Mouse (Mus musculus) kidney, adult 8-10 months (tissue): ENCODE measurements around the gene Scai.
A peak's percentile ranks its signal among the peaks of the same experiment; 100 is the strongest.

Experiments
- DNase-seq, 2 experiments: peaks; one replicate each; pipeline ENCODE4 v3.0.0; 2022

Scai gene

GRCm38 (mm10) chr2:39190561-39191056 lies at the start of gene Scai:
TSS of gene Scai (minus strand) at chr2:39190734.
- peak; percentile 99 for DNase-seq

DNA sequence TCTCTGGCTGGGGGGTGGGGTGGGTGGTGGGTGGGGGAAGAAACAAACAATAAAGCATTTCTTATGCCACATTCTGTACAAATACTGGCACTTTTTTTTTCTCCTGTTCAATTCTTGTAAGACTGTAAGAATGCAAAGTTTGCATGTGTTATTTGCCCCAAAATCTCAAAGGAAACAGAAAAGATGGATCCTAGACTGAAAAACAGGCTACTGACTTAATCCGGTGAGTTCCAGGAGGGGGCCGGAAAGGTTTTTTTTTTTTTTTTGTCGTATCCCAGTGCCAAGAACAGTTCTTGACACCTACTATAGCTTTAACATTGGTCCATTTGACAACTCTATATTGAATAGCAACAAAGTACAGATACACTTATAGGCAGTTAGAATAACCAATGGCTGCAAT lies 36.2 kb upstream of the Scai start:
- DNase-seq, result no peak

GRCm38 (mm10) chr2:39226019-39226640 lies 35.6 kb upstream of the Scai start, which contains the start of gene Ppp6c:
TSS of gene Ppp6c (minus strand) at chr2:39226451.
- DNase-seq, result peak; percentile 96 to 98

DNA sequence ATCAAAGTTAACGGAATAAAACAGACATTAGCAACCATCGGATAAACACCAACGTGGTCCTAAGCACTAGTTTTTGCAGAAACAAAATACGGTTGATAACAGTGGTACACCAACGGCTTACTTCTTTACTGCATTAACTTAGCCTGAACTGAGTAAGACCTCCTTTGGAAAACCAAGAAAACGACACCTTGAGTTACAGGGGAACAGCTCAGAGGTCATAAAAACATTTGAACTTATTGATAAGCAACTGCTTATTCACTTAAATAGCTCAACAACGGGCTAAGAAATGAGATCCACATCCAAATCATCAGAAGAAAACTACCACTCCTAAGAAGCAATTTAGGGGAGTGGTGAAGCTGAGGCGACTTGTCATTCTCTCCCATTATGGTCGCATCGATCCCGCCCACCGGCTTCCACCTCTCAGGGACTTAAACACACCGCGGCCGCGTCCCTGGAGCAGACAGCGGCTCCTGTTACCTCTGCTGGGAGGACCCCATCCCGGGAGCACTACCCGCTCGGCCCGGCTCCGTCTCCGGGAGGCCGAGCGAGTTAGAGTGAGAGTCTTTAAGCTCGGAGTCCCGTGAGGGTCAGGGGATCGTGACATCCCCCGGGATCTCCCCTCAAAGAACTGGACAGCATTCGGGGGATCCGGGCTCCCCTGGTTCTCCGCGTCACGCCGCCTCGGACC lies 34.9 kb upstream of the Scai start:
- DNase-seq, result peak in 1 of 2 experiments; percentile 20

DNA sequence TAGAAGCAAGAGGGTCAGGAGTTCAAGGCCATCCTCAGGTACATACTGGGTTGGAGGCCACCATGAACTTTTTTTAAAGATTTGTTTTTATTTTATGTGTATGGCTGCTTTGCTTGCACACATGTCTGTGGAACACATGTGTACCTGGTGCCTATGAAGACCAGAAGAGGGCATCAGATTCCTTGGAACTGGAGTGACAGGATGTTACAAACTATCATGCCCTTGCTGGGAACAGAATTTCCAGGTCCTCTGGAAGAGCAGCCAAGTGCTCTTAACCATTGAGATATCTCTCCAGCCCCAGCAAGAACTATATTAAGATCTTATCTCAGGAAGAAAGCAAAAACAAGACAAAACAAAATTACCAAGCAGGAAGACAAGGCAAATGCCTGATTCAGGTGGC lies 34.1 kb upstream of the Scai start:
- DNase-seq, result no peak

GRCm38 (mm10) chr2:39220010-39220409 lies 29.5 kb upstream of the Scai start:
- DNase-seq, result no peak

DNA sequence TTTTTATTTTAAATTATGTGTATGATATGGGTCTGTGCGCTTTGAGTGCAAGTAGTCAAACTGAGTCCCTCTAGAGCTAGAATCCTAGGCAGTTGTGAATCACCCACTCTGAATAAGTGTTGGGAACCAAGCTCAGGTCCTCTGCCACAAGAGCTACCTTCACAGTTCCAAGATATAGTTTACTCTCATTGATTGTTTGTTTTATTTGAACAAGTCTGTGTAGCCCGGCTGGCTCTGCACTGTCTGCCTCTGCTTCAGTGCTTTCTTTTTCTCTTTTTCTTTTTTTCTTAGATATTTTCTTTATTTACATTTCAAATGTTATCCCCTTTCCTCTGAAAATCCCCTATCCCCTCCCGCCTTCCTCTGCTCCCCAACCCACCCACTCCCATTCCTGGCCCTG lies 28.5 kb upstream of the Scai start:
- no peak for DNase-seq

- DNase-seq, result no peak
These were observed 26.6 kb upstream of the Scai start for GRCm38 (mm10) chr2:39217150-39217549.

DNA sequence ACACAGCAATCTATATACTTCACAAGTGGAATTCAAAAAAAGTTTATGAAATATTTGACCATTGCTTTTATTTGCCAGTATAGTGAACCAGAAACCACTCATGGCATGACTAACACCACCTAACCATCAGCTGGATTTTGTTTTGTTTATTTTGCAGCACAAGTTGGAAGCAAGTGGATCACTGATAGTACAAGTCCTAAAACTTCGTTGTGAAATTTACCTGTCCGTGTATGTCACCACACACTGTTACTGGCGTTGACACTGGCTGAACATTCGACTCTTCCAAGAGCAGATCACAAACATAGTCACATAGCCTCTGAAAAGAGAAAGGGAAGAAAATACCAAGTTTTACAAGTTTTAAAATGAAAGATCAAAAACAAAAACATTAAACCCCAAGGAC lies 20.2 kb upstream of the Scai start:
- DNase-seq, result no peak

GRCm38 (mm10) chr2:39203359-39203758 lies 12.8 kb upstream of the Scai start:
- no peak for DNase-seq

- no peak for DNase-seq
These were observed 4.3 kb upstream of the Scai start for GRCm38 (mm10) chr2:39194809-39195208.

DNA sequence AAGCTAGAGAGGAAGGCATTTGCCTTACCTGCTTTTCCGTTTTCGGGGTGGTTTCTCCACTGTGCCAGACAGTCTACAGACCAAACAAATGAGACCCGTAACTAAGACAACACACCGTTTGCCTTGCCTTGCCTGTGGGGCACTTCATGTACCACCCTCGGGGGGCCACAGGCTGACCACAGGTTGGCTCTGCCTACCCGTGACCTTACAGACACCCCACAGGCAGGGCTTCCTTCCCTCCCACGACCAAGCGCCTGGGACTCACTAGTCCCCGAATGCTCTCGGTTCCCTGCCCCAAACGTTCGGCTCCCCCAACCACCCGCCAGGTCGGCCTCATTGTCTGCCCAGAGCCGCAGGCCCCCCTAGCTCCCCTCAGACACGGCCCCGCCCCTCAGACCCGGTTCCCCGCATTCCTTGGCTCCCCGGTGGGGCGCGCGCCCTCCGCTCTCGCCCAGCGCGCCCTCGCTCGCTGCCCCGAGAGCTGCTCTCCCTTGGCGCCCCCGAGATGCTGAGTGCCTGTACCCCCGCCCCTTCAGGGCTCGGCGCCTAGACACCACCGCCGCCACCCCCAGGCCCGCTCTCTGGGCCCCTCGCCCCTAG lies 473 bp downstream of the Scai start:
- no peak for DNase-seq

GRCm38 (mm10) chr2:39185942-39186341 lies 4.6 kb downstream of the Scai start:
- no peak for DNase-seq

DNA sequence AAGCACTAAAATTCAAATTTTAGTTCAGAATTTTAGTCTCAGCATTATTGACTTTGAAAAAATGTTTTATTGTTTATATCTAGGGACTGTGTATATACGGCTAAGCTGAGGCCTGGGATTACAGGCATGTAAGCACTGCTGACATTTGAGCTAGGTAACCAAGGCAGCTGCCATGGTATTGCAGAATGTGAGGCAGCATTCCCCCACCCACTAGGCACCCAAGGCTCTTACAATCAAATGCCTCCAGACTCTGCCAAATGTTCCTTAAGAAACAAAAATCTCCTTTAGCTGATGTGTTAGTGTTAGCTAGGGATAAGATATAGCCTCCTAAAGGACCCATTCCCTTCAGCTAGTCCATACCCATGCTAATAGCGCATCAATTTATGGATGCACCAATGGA lies 6.9 kb downstream of the Scai start:
- no peak for DNase-seq

- no peak for DNase-seq
These were observed 29.5 kb downstream of the Scai start for GRCm38 (mm10) chr2:39160996-39161395.

- no peak for DNase-seq
These were observed 32.6 kb downstream of the Scai start for GRCm38 (mm10) chr2:39157916-39158315.

- no peak for DNase-seq
These were observed 33.7 kb downstream of the Scai start for GRCm38 (mm10) chr2:39156821-39157220.

GRCm38 (mm10) chr2:39150943-39151342 lies 39.6 kb downstream of the Scai start:
- no peak for DNase-seq

GRCm38 (mm10) chr2:39148075-39148474 lies 42.5 kb downstream of the Scai start:
- DNase-seq, result no peak

- DNase-seq, result no peak
These were observed 44.1 kb downstream of the Scai start for GRCm38 (mm10) chr2:39146469-39146868.

DNA sequence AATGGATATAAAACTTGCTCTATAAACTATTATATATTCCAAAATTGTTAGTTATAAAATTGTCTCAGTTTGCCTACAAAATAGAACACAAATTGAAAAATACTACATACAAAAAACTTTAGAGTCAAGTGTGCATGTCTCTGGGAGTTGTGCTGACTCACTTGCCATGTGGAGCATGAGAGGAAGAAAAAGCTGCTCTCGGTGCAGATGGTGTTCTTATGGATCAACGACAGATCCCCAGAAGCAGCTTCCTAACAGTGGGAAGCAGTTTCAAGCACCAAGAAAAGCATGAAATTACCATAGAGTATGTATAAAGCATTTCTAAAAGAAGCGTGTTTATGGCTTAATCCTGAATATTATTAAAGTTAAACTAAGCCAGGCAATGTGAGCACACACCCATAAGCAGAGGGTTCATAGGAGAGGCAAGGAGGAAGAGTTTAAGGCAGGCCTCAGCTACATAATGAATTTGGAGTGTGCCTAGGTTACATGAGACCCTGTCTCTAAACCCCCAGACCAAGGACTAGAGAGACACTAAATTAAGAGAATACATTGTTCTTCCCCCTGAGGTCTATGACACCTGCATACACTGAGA lies 48.1 kb downstream of the Scai start:
- DNase-seq, result no peak

- DNase-seq, result no peak
These were observed 49.7 kb downstream of the Scai start for GRCm38 (mm10) chr2:39140586-39141455.
